Mouse (Mus musculus): ENCODE measurements at regions not wholly inside any gene's neighbourhood (a gene's known extent, or its start where the extent isn't known, plus 50 kb on each side); places are given as distances from the start of the nearest gene placed in this dataset.
A peak's percentile ranks its signal among the peaks of the same experiment; 100 is the strongest.

GRCm38 (mm10) chr6:11647651-11648050 is 259.6 kb downstream of the Ndufa4 start:
- no peak for DNase-seq (ENCODE audit: low spot score)
- Histone ChIP-seq H3K9me3 (ENCODE audit: control insufficient read depth, low read length) (no peaks in the 10 kb centered on the region), H3K36me3 (ENCODE audit: control insufficient read depth, insufficient read depth, low read length) (no peaks in the 10 kb centered on the region), H3K9ac (ENCODE audit: low read length) (no peak overlapping the region), H3K27ac (ENCODE audit: low read depth, low read length) (no peak overlapping the region), H3K4me1 (ENCODE audit: control insufficient read depth, insufficient read depth, low read length) (no peaks in the 10 kb centered on the region), H3K27me3 (ENCODE audit: control insufficient read depth, insufficient read depth, low read length) (no peaks in the 10 kb centered on the region), H3K4me2 (ENCODE audit: low read depth) (no peak overlapping the region), H3K4me3 (ENCODE audit: low read depth, low read length) (no peak overlapping the region)
- no peak for ATAC-seq (ENCODE audit: insufficient read depth, low FRiP score, low TSS enrichment)
- WGBS = 55% methylated on average over 1 of the region's 1 CpGs

- WGBS = 87% methylated on average over 4 of the region's 4 CpGs
- H3K27me3 ChIP-seq (ENCODE audit: control insufficient read depth, insufficient read depth, low read length) = no peaks in the 10 kb centered on the region
- H3K9me3 ChIP-seq (ENCODE audit: control insufficient read depth, low read length) = no peaks in the 10 kb centered on the region
- no peaks in the 10 kb centered on the region for H3K4me1 ChIP-seq (ENCODE audit: control insufficient read depth, insufficient read depth, low read length)
- DNase-seq (ENCODE audit: low spot score) (no peak), ATAC-seq (ENCODE audit: insufficient read depth, low FRiP score, low TSS enrichment) (no peak)
- H3K36me3 ChIP-seq (ENCODE audit: control insufficient read depth, insufficient read depth, low read length) = no peaks in the 10 kb centered on the region
- H3K27ac ChIP-seq (ENCODE audit: low read depth, low read length) = no peak overlapping the region
- H3K9ac ChIP-seq (ENCODE audit: low read length) = no peak overlapping the region
- H3K4me2 ChIP-seq (ENCODE audit: low read depth) = no peak overlapping the region
- H3K4me3 ChIP-seq (ENCODE audit: low read depth, low read length) = no peak overlapping the region
These were observed 294.0 kb downstream of the Ndufa4 start for GRCm38 (mm10) chr6:11613331-11613730.

- H3K9me3 ChIP-seq (ENCODE audit: control insufficient read depth, low read length) = no peaks in the 10 kb centered on the region
- no peak overlapping the region for H3K9ac ChIP-seq (ENCODE audit: low read length)
- DNase-seq (ENCODE audit: low spot score) (no peak), ATAC-seq (ENCODE audit: insufficient read depth, low FRiP score, low TSS enrichment) (no peak)
- no peaks in the 10 kb centered on the region for H3K27me3 ChIP-seq (ENCODE audit: control insufficient read depth, insufficient read depth, low read length)
- H3K4me1 ChIP-seq (ENCODE audit: control insufficient read depth, insufficient read depth, low read length) = no peaks in the 10 kb centered on the region
- H3K4me3 ChIP-seq (ENCODE audit: low read depth, low read length) = no peak overlapping the region
- no peaks in the 10 kb centered on the region for H3K36me3 ChIP-seq (ENCODE audit: control insufficient read depth, insufficient read depth, low read length)
- H3K4me2 ChIP-seq (ENCODE audit: low read depth) = no peak overlapping the region
- H3K27ac ChIP-seq (ENCODE audit: low read depth, low read length) = no peak overlapping the region
These were observed 299.1 kb downstream of the Ndufa4 start for GRCm38 (mm10) chr6:11608214-11608613.

GRCm38 (mm10) chr6:11607696-11608095 is 299.6 kb downstream of the Ndufa4 start:
- no peak for ATAC-seq (ENCODE audit: insufficient read depth, low FRiP score, low TSS enrichment)
- no peak for DNase-seq (ENCODE audit: low spot score)
- H3K4me1 ChIP-seq (ENCODE audit: control insufficient read depth, insufficient read depth, low read length) = no peaks in the 10 kb centered on the region
- H3K27ac ChIP-seq (ENCODE audit: low read depth, low read length) = no peak overlapping the region
- no peaks in the 10 kb centered on the region for H3K27me3 ChIP-seq (ENCODE audit: control insufficient read depth, insufficient read depth, low read length)
- no peak overlapping the region for H3K4me2 ChIP-seq (ENCODE audit: low read depth)
- no peak overlapping the region for H3K9ac ChIP-seq (ENCODE audit: low read length)
- no peaks in the 10 kb centered on the region for H3K9me3 ChIP-seq (ENCODE audit: control insufficient read depth, low read length)
- no peak overlapping the region for H3K4me3 ChIP-seq (ENCODE audit: low read depth, low read length)
- no peaks in the 10 kb centered on the region for H3K36me3 ChIP-seq (ENCODE audit: control insufficient read depth, insufficient read depth, low read length)
- WGBS = 56% methylated on average over 2 of the region's 2 CpGs

- H3K27ac ChIP-seq (ENCODE audit: low read depth, low read length) = no peak overlapping the region
- H3K36me3 ChIP-seq (ENCODE audit: control insufficient read depth, insufficient read depth, low read length) = no peaks in the 10 kb centered on the region
- WGBS = 72% methylated on average over 3 of the region's 3 CpGs
- DNase-seq (ENCODE audit: low spot score) (no peak), ATAC-seq (ENCODE audit: insufficient read depth, low FRiP score, low TSS enrichment) (no peak)
- no peaks in the 10 kb centered on the region for H3K27me3 ChIP-seq (ENCODE audit: control insufficient read depth, insufficient read depth, low read length)
- H3K4me2 ChIP-seq (ENCODE audit: low read depth) = no peak overlapping the region
- no peak overlapping the region for H3K9ac ChIP-seq (ENCODE audit: low read length)
- H3K9me3 ChIP-seq (ENCODE audit: control insufficient read depth, low read length) = no peaks in the 10 kb centered on the region
- no peaks in the 10 kb centered on the region for H3K4me1 ChIP-seq (ENCODE audit: control insufficient read depth, insufficient read depth, low read length)
- H3K4me3 ChIP-seq (ENCODE audit: low read depth, low read length) = no peak overlapping the region
These were observed 301.2 kb downstream of the Ndufa4 start for GRCm38 (mm10) chr6:11606055-11606454.

GRCm38 (mm10) chr6:11605526-11605925 is 301.8 kb downstream of the Ndufa4 start:
- no peak for DNase-seq (ENCODE audit: low spot score)
- Histone ChIP-seq H3K27ac (ENCODE audit: low read depth, low read length) (no peak overlapping the region), H3K4me3 (ENCODE audit: low read depth, low read length) (no peak overlapping the region), H3K9ac (ENCODE audit: low read length) (no peak overlapping the region), H3K4me1 (ENCODE audit: control insufficient read depth, insufficient read depth, low read length) (no peaks in the 10 kb centered on the region), H3K4me2 (ENCODE audit: low read depth) (no peak overlapping the region), H3K27me3 (ENCODE audit: control insufficient read depth, insufficient read depth, low read length) (no peaks in the 10 kb centered on the region), H3K36me3 (ENCODE audit: control insufficient read depth, insufficient read depth, low read length) (no peaks in the 10 kb centered on the region), H3K9me3 (ENCODE audit: control insufficient read depth, low read length) (no peaks in the 10 kb centered on the region)
- WGBS = 75% methylated on average over 4 of the region's 4 CpGs
- ATAC-seq (ENCODE audit: insufficient read depth, low FRiP score, low TSS enrichment) = no peak

- DNase-seq (ENCODE audit: low spot score) = no peak
- H3K4me2 ChIP-seq (ENCODE audit: low read depth) = no peak overlapping the region
- WGBS = 52% methylated on average over 2 of the region's 2 CpGs
- H3K9me3 ChIP-seq (ENCODE audit: control insufficient read depth, low read length) = no peaks in the 10 kb centered on the region
- ATAC-seq (ENCODE audit: insufficient read depth, low FRiP score, low TSS enrichment) = no peak
- H3K36me3 ChIP-seq (ENCODE audit: control insufficient read depth, insufficient read depth, low read length) = no peaks in the 10 kb centered on the region
- H3K9ac ChIP-seq (ENCODE audit: low read length) = no peak overlapping the region
- no peak overlapping the region for H3K4me3 ChIP-seq (ENCODE audit: low read depth, low read length)
- H3K27ac ChIP-seq (ENCODE audit: low read depth, low read length) = no peak overlapping the region
- no peaks in the 10 kb centered on the region for H3K27me3 ChIP-seq (ENCODE audit: control insufficient read depth, insufficient read depth, low read length)
- H3K4me1 ChIP-seq (ENCODE audit: control insufficient read depth, insufficient read depth, low read length) = no peaks in the 10 kb centered on the region
These were observed 312.4 kb downstream of the Ndufa4 start for GRCm38 (mm10) chr6:11594936-11595335.

GRCm38 (mm10) chr6:11593583-11594271 is 313.6 kb downstream of the Ndufa4 start:
- Histone ChIP-seq H3K27ac (ENCODE audit: low read depth, low read length) (no peak overlapping the region), H3K9ac (ENCODE audit: low read length) (no peak overlapping the region), H3K9me3 (ENCODE audit: control insufficient read depth, low read length) (no peaks in the 10 kb centered on the region), H3K4me3 (ENCODE audit: low read depth, low read length) (no peak overlapping the region), H3K36me3 (ENCODE audit: control insufficient read depth, insufficient read depth, low read length) (no peaks in the 10 kb centered on the region), H3K27me3 (ENCODE audit: control insufficient read depth, insufficient read depth, low read length) (no peaks in the 10 kb centered on the region), H3K4me1 (ENCODE audit: control insufficient read depth, insufficient read depth, low read length) (no peaks in the 10 kb centered on the region), H3K4me2 (ENCODE audit: low read depth) (no peak overlapping the region)
- 57% methylated on average over 14 of the region's 14 CpGs for WGBS
- ATAC-seq (ENCODE audit: insufficient read depth, low FRiP score, low TSS enrichment) (peak; percentile 71), DNase-seq (ENCODE audit: low spot score) (no peak)

- DNase-seq (ENCODE audit: low spot score) (no peak), ATAC-seq (ENCODE audit: insufficient read depth, low FRiP score, low TSS enrichment) (no peak)
- Histone ChIP-seq H3K27ac (ENCODE audit: low read depth, low read length) (no peak overlapping the region), H3K4me1 (ENCODE audit: control insufficient read depth, insufficient read depth, low read length) (no peaks in the 10 kb centered on the region), H3K9ac (ENCODE audit: low read length) (no peak overlapping the region), H3K9me3 (ENCODE audit: control insufficient read depth, low read length) (no peaks in the 10 kb centered on the region), H3K27me3 (ENCODE audit: control insufficient read depth, insufficient read depth, low read length) (no peaks in the 10 kb centered on the region), H3K4me2 (ENCODE audit: low read depth) (no peak overlapping the region), H3K4me3 (ENCODE audit: low read depth, low read length) (no peak overlapping the region), H3K36me3 (ENCODE audit: control insufficient read depth, insufficient read depth, low read length) (no peaks in the 10 kb centered on the region)
- 79% methylated on average over 5 of the region's 5 CpGs for WGBS
These were observed 331.2 kb downstream of the Ndufa4 start for GRCm38 (mm10) chr6:11576091-11576490.

All from neural tube, embryonic 11.5 days (tissue).